Mouse (Mus musculus): ENCODE results near the gene Gm14393.
"Not testable (repeated sequence)": the region's sequence is repeated elsewhere in the genome, so short reads cannot be mapped to it uniquely, and the experiment has no call there.

The Gm14393 gene

GRCm38 (mm10) chr2:175067681-175068261 is at the start of gene Gm14393:
Gm14393 (minus strand) TSS chr2:175067781.
- not testable (repeated sequence) for DNase-seq (ENCODE audit: low spot score in 2 of 2)

- not testable (repeated sequence) for DNase-seq (ENCODE audit: low spot score in 2 of 2)
These were observed 23.3 kb downstream of the Gm14393 start for GRCm38 (mm10) chr2:175044268-175044667.

All from left cerebral cortex, adult 9 months (tissue).